Mouse (Mus musculus): ENCODE measurements around the gene Swap70.

GRCm38 (mm10) chr7:110237451-110237836 is 15.9 kb downstream of the Swap70 start:
- no peak for TF ChIP-seq CTCF (IDR thresholded peaks at IDR 0.05; ENCODE audit: low read depth)
- TF ChIP-seq EP300 (optimal IDR thresholded peaks at IDR 0.05), result no peak

Measured in stomach, postnatal 0 days (tissue).